Mouse (Mus musculus): ENCODE measurements around the gene Trim54.

Gene Trim54

GRCm38 (mm10) chr5:31183678-31184077 is 67.2 kb downstream of the Trim54 start:
- in situ Hi-C loops (cut with MboI): no loop called here
